ENCODE assay signal across 23 mouse cellular contexts in the genomic region with DNA sequence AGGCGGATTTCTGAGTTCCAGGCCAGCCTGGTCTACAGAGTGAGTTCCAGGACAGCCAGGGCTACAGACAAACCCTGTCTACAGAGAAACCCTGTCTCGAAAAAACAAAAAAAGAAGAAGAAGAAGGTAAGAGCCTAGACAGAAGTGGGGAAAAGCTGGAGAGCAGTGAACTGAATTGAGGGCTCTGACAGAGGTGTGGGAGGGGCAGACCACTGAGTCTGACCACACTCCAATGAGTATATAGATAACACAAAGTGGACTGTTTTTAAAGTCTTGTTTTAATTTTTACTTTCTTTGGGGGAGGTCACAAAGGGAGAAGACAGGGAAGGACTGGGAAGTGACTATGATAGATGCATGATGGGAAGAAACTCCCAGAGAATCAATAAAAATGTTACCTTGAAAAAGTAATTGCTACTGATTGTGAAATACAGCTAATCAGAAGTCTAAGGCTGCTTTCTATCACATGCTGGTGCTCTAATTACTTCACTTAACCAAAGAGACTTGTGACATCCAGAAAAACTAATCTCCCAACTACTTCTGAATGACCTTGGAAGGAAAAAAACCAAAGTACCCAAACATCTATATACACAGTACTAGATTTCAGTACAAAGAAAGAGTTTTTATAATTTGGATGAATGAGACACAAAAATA. TPM values are rescaled to one million over a fixed set of nuclear protein-coding genes. Genes with fewer than 3 reads are reported as not detected.
DNase-seq lines count a peak whose midpoint lies in the region; ATAC-seq and TF ChIP-seq lines count a peak whose summit lies in the region.
"Had no signal": no experiment of that assay in that cellular context is flagged by ENCODE, and none has a peak within 500 bp of the region (broad histone marks: within the 10 kb centered on the region; RNA-seq: fewer than 3 reads in every experiment).

No protein-coding gene starts in this region.

- ATAC-seq in liver, postnatal 0 days = no peak
- 0 out of 2 replicates have a peak, but pooled peaks have one; percentile 7 for ATAC-seq in intestine, embryonic 16.5 days
- no peak for ATAC-seq in hindbrain, postnatal 0 days
- no peak for ATAC-seq in hindbrain, embryonic 11.5 days (ENCODE audit: low FRiP score)
- ATAC-seq: activated CD4-positive, CD25-positive, alpha-beta regulatory T cell, adult 4 months; CD4-positive, CD25-positive, alpha-beta regulatory T cell, adult 4 months; forebrain, embryonic 14.5 days; Patski had no signal

- H3K9me3 ChIP-seq in liver, postnatal 0 days (ENCODE audit: low read length) = no peaks in the 10 kb centered on the region
- no peaks in the 10 kb centered on the region for H3K9me3 ChIP-seq in intestine, embryonic 16.5 days (ENCODE audit: control insufficient read depth, low read length)
- H3K9me3 ChIP-seq in hindbrain, postnatal 0 days (ENCODE audit: low read length) = no peaks in the 10 kb centered on the region
- no peaks in the 10 kb centered on the region for H3K9me3 ChIP-seq in hindbrain, embryonic 11.5 days (ENCODE audit: control insufficient read depth, low read length)
- H3K9me3 ChIP-seq: embryonic facial prominence, embryonic 10.5 days; G1E; heart, embryonic 10.5 days; hindbrain, embryonic 13.5 days had no signal

- no peak overlapping the region for H3K4me2 ChIP-seq in liver, postnatal 0 days (ENCODE audit: low read depth, low read length)
- H3K4me2 ChIP-seq in intestine, embryonic 16.5 days (ENCODE audit: low read depth, low read length) = no peak overlapping the region
- H3K4me2 ChIP-seq in hindbrain, postnatal 0 days (ENCODE audit: low read depth, low read length) = no peak overlapping the region
- H3K4me2 ChIP-seq in hindbrain, embryonic 11.5 days (replicated peaks; ENCODE audit: low read depth, low read length) = no peak overlapping the region
- H3K4me2 ChIP-seq: hindbrain, embryonic 13.5 days had no signal

- H3K27me3 ChIP-seq in liver, adult 2 months (ENCODE audit: control insufficient read depth, insufficient read depth, low read length) = no peaks in the 10 kb centered on the region
- no peaks in the 10 kb centered on the region for H3K27me3 ChIP-seq in liver, postnatal 0 days (ENCODE audit: insufficient read depth, low read length)
- no peaks in the 10 kb centered on the region for H3K27me3 ChIP-seq in intestine, embryonic 16.5 days (replicated peaks; ENCODE audit: control insufficient read depth, insufficient read depth, low read length)
- H3K27me3 ChIP-seq in hindbrain, postnatal 0 days (ENCODE audit: insufficient read depth, low read length) = no peaks in the 10 kb centered on the region
- H3K27me3 ChIP-seq in hindbrain, embryonic 11.5 days (ENCODE audit: control insufficient read depth, insufficient read depth, low read length) = no peaks in the 10 kb centered on the region
- H3K27me3 ChIP-seq: hindbrain, embryonic 13.5 days; Patski had no signal

- WGBS in liver, adult 2 months = 76% methylated on average over 2 of the region's 2 CpGs
- 66% methylated on average over 2 of the region's 2 CpGs for WGBS in liver, postnatal 0 days (ENCODE audit: insufficient replicate concordance)
- 91% methylated on average over 2 of the region's 2 CpGs for WGBS in intestine, embryonic 16.5 days
- WGBS in hindbrain, postnatal 0 days = 84% methylated on average over 2 of the region's 2 CpGs
- 93% methylated on average over 2 of the region's 2 CpGs for WGBS in hindbrain, embryonic 11.5 days

- no peak for TF ChIP-seq EP300 in liver, postnatal 0 days (IDR thresholded peaks at IDR 0.05; ENCODE audit: low read depth)

- no peaks in the 10 kb centered on the region for H3K36me3 ChIP-seq in liver, adult 2 months (ENCODE audit: control insufficient read depth, insufficient read depth, low read length)
- H3K36me3 ChIP-seq in liver, postnatal 0 days (replicated peaks; ENCODE audit: insufficient read depth, low read length) = no peaks in the 10 kb centered on the region
- H3K36me3 ChIP-seq in intestine, embryonic 16.5 days (ENCODE audit: control insufficient read depth, insufficient read depth, low read length) = no peaks in the 10 kb centered on the region
- no peaks in the 10 kb centered on the region for H3K36me3 ChIP-seq in hindbrain, postnatal 0 days (ENCODE audit: insufficient read depth, low read length)
- H3K36me3 ChIP-seq in hindbrain, embryonic 11.5 days (ENCODE audit: control insufficient read depth, insufficient read depth, low read length) = no peaks in the 10 kb centered on the region
- H3K36me3 ChIP-seq: heart, embryonic 10.5 days; hindbrain, embryonic 13.5 days had no signal

- peaks cover 35% of the 10 kb centered on the region for H3K79me2 ChIP-seq in liver, adult 2 months (ENCODE audit: control insufficient read depth, insufficient read depth, low read length)

- no peak overlapping the region for H3K4me3 ChIP-seq in liver, adult 2 months (ENCODE audit: insufficient read depth, low read depth, low read length)
- no peak overlapping the region for H3K4me3 ChIP-seq in liver, postnatal 0 days (ENCODE audit: low read depth, low read length)
- no peak overlapping the region for H3K4me3 ChIP-seq in intestine, embryonic 16.5 days (ENCODE audit: low read length)
- no peak overlapping the region for H3K4me3 ChIP-seq in hindbrain, postnatal 0 days (ENCODE audit: low read length)
- no peak overlapping the region for H3K4me3 ChIP-seq in hindbrain, embryonic 11.5 days (ENCODE audit: low read depth, low read length)
- H3K4me3 ChIP-seq: embryonic facial prominence, embryonic 10.5 days; gastrocnemius, adult 2 months; heart, embryonic 10.5 days; hindbrain, embryonic 13.5 days had no signal

- no peak overlapping the region for H3K27ac ChIP-seq in liver, adult 2 months (replicated peaks; ENCODE audit: insufficient read depth, low read depth, low read length)
- H3K27ac ChIP-seq in liver, postnatal 0 days (ENCODE audit: low read depth) = no peak overlapping the region
- H3K27ac ChIP-seq in intestine, embryonic 16.5 days (ENCODE audit: low read length) = peak overlapping the region; percentile 51
- no peak overlapping the region for H3K27ac ChIP-seq in hindbrain, postnatal 0 days
- no peak overlapping the region for H3K27ac ChIP-seq in hindbrain, embryonic 11.5 days (ENCODE audit: low read depth, low read length)
- H3K27ac ChIP-seq: embryonic facial prominence, embryonic 10.5 days; gastrocnemius, adult 2 months; heart, embryonic 10.5 days; hindbrain, embryonic 13.5 days had no signal

- TF ChIP-seq CTCF in liver, adult 2 months (IDR thresholded peaks at IDR 0.05; ENCODE audit: low read depth, low read length) = no peak
- no peak for TF ChIP-seq CTCF in liver, postnatal 0 days (IDR thresholded peaks at IDR 0.05; ENCODE audit: low read depth)
- no peak for TF ChIP-seq CTCF in hindbrain, postnatal 0 days (IDR thresholded peaks at IDR 0.05; ENCODE audit: low read depth)

- H3K9ac ChIP-seq in liver, adult 2 months (ENCODE audit: low read depth, low read length) = no peak overlapping the region
- H3K9ac ChIP-seq in liver, postnatal 0 days (replicated peaks) = no peak overlapping the region
- H3K9ac ChIP-seq in intestine, embryonic 16.5 days (ENCODE audit: low read depth, low read length) = no peak overlapping the region
- H3K9ac ChIP-seq in hindbrain, postnatal 0 days (replicated peaks; ENCODE audit: low read length) = no peak overlapping the region
- H3K9ac ChIP-seq in hindbrain, embryonic 11.5 days (ENCODE audit: low read depth, low read length) = no peak overlapping the region
- H3K9ac ChIP-seq: hindbrain, embryonic 13.5 days had no signal

- peaks cover 18% of the 10 kb centered on the region for H3K4me1 ChIP-seq in liver, adult 2 months (ENCODE audit: control insufficient read depth, insufficient read depth, low read length)
- H3K4me1 ChIP-seq in liver, postnatal 0 days (ENCODE audit: insufficient read depth) = peaks cover 32% of the 10 kb centered on the region
- H3K4me1 ChIP-seq in intestine, embryonic 16.5 days (ENCODE audit: control insufficient read depth, insufficient read depth, low read length) = peaks cover 18% of the 10 kb centered on the region
- peaks cover 13% of the 10 kb centered on the region for H3K4me1 ChIP-seq in hindbrain, postnatal 0 days (ENCODE audit: insufficient read depth, low read length)
- H3K4me1 ChIP-seq in hindbrain, embryonic 11.5 days (replicated peaks; ENCODE audit: control insufficient read depth, insufficient read depth, low read length) = no peaks in the 10 kb centered on the region

- TF ChIP-seq POLR2A in liver, adult 2 months (IDR thresholded peaks at IDR 0.05; ENCODE audit: extremely low read depth, insufficient read depth, low read length) = no peak

- peak; percentile 64 for DNase-seq in liver, adult 2 months (ENCODE audit: extremely low read depth, low read depth, low spot score)
- no peak for DNase-seq in liver, postnatal 0 days
- DNase-seq in MEL-GATA-1-ER (ENCODE audit: extremely low read depth, low read depth) = peak; percentile 43
- DNase-seq in hindbrain, postnatal 0 days (ENCODE audit: low spot score) = no peak
- DNase-seq in hindbrain, embryonic 11.5 days (ENCODE audit: low spot score) = no peak
- DNase-seq: adrenal gland, postnatal 14 days; B cell, adult 2 months; cerebellum, adult 11-12 months; cerebellum, adult 9-10 months; cerebellum, postnatal 25 days; gastrocnemius, adult 2 months; gastrocnemius, postnatal 25 days; heart, postnatal 36 days; kidney, adult 11 months had no signal

RNA-seq across cellular contexts. Expression of gene Rnf2, which starts 5.0 kb away (rescaled TPM):
- total RNA-seq in liver, adult 2 months (2014; rRNA removed) = 19.7 and 21.8 TPM in 2 replicates
- 6.7 and 7.5 TPM in 2 replicates for polyA plus RNA-seq in liver, adult 2 months (2012; rRNA removed)
- polyA plus RNA-seq in liver, postnatal 0 days (2015; fragmentation: Nextera tagmentation; extraction: Ambion mirVana) = 18.8 and 19.4 TPM in 2 replicates
- 56.3 and 59.2 TPM in 2 replicates for polyA plus RNA-seq in intestine, embryonic 16.5 days (2015; fragmentation: Nextera tagmentation; extraction: Ambion mirVana)
- total RNA-seq in hindbrain, postnatal 0 days (2014; rRNA removed) = 53.2 and 63.1 TPM in 2 replicates
- polyA plus RNA-seq in hindbrain, postnatal 0 days (2015; fragmentation: Nextera tagmentation; extraction: Ambion mirVana) = 64.4 and 67.2 TPM in 2 replicates
- polyA plus RNA-seq in hindbrain, embryonic 11.5 days (2014; fragmentation: Nextera tagmentation; extraction: Ambion mirVana) = 149 and 160 TPM in 2 replicates

Comparison
In these comparisons a context has a peak if more than half of its experiments do, and no peak if none do; other contexts are left out.
1. DNase-seq: peak in liver, adult 2 months (single experiment) and MEL-GATA-1-ER (single experiment); none in liver, postnatal 0 days (single experiment), hindbrain, postnatal 0 days (single experiment) and hindbrain, embryonic 11.5 days (single experiment).